Mouse (Mus musculus) embryonic stem cell, embryonic (primary cell): ENCODE measurements around the gene Gpc3.

Experiments used
- CTCF ChIA-PET, 4 experiments: fragments of 300-600 bp in 2 of 4; fragments of 350-600 bp in 2 of 4; sonication (Branson Sonifier 250); formaldehyde crosslinking; loops; one replicate each; lab custom pipeline; 2022; ENCODE audit warnings: inconsistent platforms in 2 of 4; lab: Charles Lee
- POLR2A ChIA-PET, 4 experiments: fragments of 300-600 bp in 2 of 4; fragments of 350-600 bp in 2 of 4; sonication (Branson Sonifier 250); formaldehyde crosslinking; loops; one replicate each; lab custom pipeline; 2022; ENCODE audit warnings: antibody characterized with exemption in 4 of 4, inconsistent platforms in 1 of 4; lab: Charles Lee

Gpc3 gene

GRCm38 (mm10) chrX:52613328-52614030 lies at the start of gene Gpc3:
TSS of gene Gpc3 (minus strand) at chrX:52613950.
- ChIA-PET POLR2A (interaction anchor here in 3 of 4 experiments (0.6 to 2.1 kb wide), 11 partner anchors 9 to 1978 kb away, joined by 3 to 7 read pairs (median 3); partner anchors contain the start of gene Gpc4 (in 1 of the 3)), CTCF (interaction anchor here in 3 of 4 experiments (0.7 to 1.8 kb wide), 3 partner anchors 10 to 469 kb away, joined by 3 to 8 read pairs (median 4); no protein-coding TSS in a partner anchor)

GRCm38 (mm10) chrX:52651975-52652374 lies 38.2 kb upstream of the Gpc3 start:
- CTCF ChIA-PET, result interaction anchor here (0.6 to 2.1 kb wide), 15 partner anchors 13 to 277 kb away, joined by 3 to 10 read pairs (median 4); partner anchors contain the start of gene Gpc3 (in 1 of the 4)

DNA sequence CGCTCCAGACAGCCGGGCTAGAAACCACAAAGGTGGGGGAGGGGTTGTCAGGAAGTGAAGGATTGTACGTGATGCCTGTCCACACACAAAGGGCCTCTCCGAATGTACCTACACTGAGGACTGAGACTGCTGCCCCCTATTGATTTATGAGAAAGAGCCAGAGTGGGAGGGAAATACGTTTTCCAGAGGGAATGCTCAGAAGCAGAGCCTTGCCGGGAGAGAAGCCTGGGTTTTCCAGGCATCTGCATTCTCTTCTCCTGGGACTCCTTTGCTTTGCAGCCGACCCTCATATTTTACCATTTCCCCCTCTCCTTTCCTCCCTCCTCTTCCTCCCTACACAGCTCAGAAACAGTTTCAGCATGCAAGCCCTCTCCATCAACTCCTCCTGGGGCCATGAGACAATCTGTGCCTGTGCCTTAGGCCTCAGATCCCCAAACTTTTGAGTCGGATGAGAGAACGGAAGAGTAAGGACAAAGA lies 37.8 kb upstream of the Gpc3 start:
- POLR2A ChIA-PET, result interaction anchor here in 3 of 4 experiments (0.8 to 2.2 kb wide), 8 partner anchors 19 to 198 kb away, joined by 3 to 7 read pairs (median 4); partner anchors contain the start of gene Gpc3 (in 1 of the 3)
- CTCF ChIA-PET, result interaction anchor here (0.6 to 2.1 kb wide), 14 partner anchors 12 to 276 kb away, joined by 3 to 10 read pairs (median 4); partner anchors contain the start of gene Gpc3 (in 1 of the 4)

More at GRCm38 (mm10) chrX:52651975-52652374, 38.2 kb upstream of the Gpc3 start:
- POLR2A ChIA-PET, result interaction anchor here in 3 of 4 experiments (0.8 to 2.2 kb wide), 7 partner anchors 19 to 199 kb away, joined by 3 to 7 read pairs (median 4); partner anchors contain the start of gene Gpc3 (in 1 of the 3)

DNA sequence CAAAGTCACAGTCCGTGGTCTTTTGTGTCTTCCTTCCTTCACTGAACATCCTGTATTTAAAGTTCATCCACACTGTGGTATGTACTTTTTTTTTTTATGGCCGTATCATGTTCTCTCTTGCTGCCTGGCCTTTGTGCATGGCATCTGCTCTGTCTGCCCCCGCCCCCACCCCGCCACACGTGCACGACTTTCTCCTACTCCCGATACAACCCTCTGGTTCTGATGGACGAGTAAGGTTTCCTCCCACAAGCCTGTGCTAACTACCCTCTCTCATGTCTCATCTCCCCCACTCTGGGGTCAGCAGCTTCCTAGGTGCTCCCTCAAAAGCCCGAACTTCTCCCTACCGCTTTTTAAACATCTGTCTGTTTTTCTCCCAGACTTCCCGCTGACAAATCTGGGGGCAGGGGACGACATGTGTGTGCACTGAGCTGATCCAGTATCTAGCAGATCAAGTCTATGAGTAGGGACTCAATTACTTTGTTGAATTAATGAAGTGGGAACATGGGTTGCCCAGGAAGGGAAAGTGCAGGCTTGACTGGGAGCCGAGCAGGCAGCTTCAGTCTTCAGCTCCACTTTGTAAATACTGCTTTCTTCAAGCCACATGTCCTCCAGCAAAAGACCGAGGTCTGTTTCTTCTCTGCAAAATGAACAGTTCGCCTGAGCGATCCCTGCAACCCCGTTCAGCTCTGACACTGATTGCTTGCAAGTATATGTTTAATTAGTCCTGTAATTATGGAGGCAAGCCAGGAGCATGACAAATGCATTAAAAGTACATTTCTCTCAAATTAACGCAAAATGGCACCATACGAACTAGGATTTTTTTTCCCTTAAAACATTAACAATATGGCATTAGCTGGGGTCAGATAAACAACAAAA lies 35.4 kb upstream of the Gpc3 start:
- CTCF ChIA-PET, result no interaction called here
- POLR2A ChIA-PET, result interaction anchor here in 2 of 4 experiments (0.6 to 1.6 kb wide), 8 partner anchors 9 to 1569 kb away, joined by 3 to 4 read pairs (median 3); no protein-coding TSS in a partner anchor

DNA sequence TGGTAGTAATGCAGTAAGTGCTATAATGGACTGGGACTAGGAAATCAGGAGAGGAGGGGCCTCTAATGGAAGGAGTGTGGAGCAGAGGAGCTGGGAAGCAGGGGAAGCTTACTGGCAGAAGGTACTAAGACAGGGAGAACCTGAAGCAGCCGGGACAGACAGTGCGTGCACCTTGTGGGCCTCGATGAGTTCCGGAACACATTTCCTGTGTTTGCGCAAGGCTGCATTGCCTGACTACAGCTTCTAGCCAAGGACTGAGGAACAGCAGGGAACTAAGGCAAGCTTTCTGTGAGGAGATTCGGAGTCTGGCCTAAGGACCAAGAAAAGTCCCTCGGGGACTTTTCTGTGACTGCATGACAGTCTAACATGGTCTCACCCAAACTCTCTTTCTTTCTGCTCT lies 30.6 kb upstream of the Gpc3 start:
- POLR2A ChIA-PET, result interaction anchor here in 3 of 4 experiments (0.6 to 1.5 kb wide), 4 partner anchors 8 to 108 kb away, joined by 3 to 6 read pairs (median 3); no protein-coding TSS in a partner anchor

GRCm38 (mm10) chrX:52643350-52643749 lies 29.6 kb upstream of the Gpc3 start:
- ChIA-PET POLR2A (no interaction called here), CTCF (no interaction called here)

More for the DNA sequence above, 30.6 kb upstream of the Gpc3 start:
- CTCF ChIA-PET, result no interaction called here

- CTCF ChIA-PET, result no interaction called here
- POLR2A ChIA-PET, result interaction anchor here in 1 of 4 experiments (1.3 kb wide), 1 partner anchor 154 kb away, joined by 3 read pairs; no protein-coding TSS in a partner anchor
Observed at GRCm38 (mm10) chrX:52642126-52642525, 28.4 kb upstream of the Gpc3 start.

GRCm38 (mm10) chrX:52637419-52637818 lies 23.7 kb upstream of the Gpc3 start:
- CTCF ChIA-PET, result no interaction called here
- POLR2A ChIA-PET, result no interaction called here

GRCm38 (mm10) chrX:52633976-52634375 lies 20.2 kb upstream of the Gpc3 start:
- POLR2A ChIA-PET, result interaction anchor here in 1 of 4 experiments (0.9 kb wide), 1 partner anchor 111 kb away, joined by 3 read pairs; no protein-coding TSS in a partner anchor
- CTCF ChIA-PET, result interaction anchor here in 1 of 4 experiments (1.1 kb wide), 1 partner anchor 18 kb away, joined by 3 read pairs; no protein-coding TSS in a partner anchor

DNA sequence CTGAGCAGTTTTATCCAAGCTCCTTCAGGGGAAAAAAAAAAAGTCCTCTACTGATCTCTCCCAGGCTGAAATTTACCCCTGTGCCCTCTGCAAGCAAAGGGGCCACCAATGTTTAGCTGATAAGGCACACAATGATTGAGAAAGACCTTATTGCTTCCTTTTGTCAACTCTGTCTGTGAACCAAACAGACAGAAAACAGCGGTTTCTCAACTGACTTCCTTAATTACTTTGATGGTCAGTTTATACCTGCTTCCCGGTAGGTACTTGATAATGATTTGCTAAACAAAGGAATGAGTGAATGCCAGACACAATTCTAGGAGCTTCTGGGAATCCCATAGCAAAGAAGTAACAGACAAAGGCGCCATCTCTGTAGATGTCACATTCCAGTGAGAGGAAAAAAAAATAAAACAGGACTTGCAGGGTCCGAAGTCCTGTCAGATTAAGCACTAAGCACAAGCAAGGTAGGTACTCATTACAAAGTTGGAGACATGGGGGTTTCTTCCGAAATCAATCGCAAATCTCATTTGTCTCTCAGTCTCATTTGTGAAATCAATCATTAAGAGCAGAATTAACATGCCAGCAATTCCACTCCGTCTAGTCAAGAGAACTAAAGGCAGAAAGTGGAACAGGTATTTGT lies 19.1 kb upstream of the Gpc3 start:
- ChIA-PET POLR2A (interaction anchor here in 3 of 4 experiments (0.7 to 1.3 kb wide), 9 partner anchors 12 to 128 kb away, joined by 3 to 6 read pairs (median 3); partner anchors contain the start of gene Gpc3 (in 1 of the 3)), CTCF (no interaction called here)

DNA sequence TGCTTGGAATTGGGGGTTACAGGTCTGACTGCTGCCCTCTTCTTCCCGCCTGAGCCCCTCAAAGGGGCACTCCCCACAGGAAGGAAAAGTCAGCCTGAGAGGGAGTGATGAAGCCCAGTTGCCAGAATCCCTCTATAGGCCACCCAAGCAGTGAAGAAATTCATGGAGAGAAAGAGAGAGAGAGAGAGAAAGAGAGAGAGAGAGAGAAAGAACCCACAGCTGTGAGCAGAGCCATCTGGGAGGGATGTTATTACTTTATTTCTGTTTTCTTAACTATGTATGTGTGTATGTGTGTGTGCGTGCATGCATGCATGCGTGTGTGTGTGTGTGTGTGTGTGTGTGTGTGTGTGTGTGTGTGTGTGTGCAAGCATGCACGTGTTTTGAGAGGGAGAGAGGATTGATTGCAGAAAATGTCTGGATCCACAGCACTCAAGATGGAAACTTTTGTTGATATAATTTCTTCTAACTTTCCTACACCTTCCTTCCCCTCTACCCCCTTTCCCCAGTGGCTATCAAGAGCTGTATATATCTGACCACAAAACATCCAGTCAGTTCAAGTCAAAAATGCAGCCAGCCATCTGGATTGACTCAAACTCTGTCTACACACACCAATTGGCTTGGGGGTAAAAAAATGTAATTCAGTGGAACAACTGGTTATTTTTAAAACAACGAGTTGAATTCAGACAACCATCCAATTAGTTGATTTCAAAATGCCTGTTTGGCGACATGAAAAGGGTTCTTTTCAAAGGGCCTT lies 13.4 kb upstream of the Gpc3 start:
- POLR2A ChIA-PET, result interaction anchor here in 1 of 4 experiments (0.7 kb wide), 1 partner anchor 37 kb away, joined by 4 read pairs; no protein-coding TSS in a partner anchor
- CTCF ChIA-PET, result interaction anchor here in 1 of 4 experiments (0.8 kb wide), 1 partner anchor 126 kb away, joined by 3 read pairs; no protein-coding TSS in a partner anchor

- CTCF ChIA-PET, result no interaction called here
- POLR2A ChIA-PET, result interaction anchor here in 1 of 4 experiments (1.6 kb wide), 1 partner anchor 11 kb away, joined by 4 read pairs; no protein-coding TSS in a partner anchor
Observed at GRCm38 (mm10) chrX:52617813-52618212, 4.1 kb upstream of the Gpc3 start.

GRCm38 (mm10) chrX:52616152-52616551 lies 2.4 kb upstream of the Gpc3 start:
- ChIA-PET POLR2A (interaction anchor here in 2 of 4 experiments (0.7 to 1.4 kb wide), 2 partner anchors 35 to 49 kb away, joined by 3 to 8 read pairs; no protein-coding TSS in a partner anchor), CTCF (interaction anchor here in 1 of 4 experiments (0.6 kb wide), 1 partner anchor 175 kb away, joined by 3 read pairs; no protein-coding TSS in a partner anchor)

DNA sequence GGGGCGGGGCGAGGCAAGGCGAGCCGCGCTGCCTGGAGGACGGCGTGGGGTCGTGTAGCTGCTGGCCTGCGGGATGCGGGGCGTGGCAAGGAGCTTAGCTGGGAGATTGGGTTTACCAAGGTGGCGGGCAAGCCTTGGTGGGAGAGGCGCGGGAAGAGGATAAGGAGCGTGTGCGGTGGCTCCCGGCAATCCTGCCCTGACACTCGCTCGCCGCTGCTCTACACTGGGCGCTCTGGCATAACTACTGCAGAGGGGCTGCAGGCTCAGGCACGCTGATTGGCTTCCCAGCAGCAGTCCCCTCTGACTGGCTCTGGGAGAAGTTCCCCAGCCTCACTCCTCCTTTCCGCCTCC lies 256 bp upstream of the Gpc3 start:
- ChIA-PET CTCF (interaction anchor here in 2 of 4 experiments (1.0 to 1.8 kb wide), 2 partner anchors 11 to 38 kb away, joined by 4 to 8 read pairs; no protein-coding TSS in a partner anchor), POLR2A (interaction anchor here in 3 of 4 experiments (0.6 to 2.1 kb wide), 9 partner anchors 9 to 1978 kb away, joined by 3 to 7 read pairs (median 3); partner anchors contain the start of gene Gpc4 (in 1 of the 3))

DNA sequence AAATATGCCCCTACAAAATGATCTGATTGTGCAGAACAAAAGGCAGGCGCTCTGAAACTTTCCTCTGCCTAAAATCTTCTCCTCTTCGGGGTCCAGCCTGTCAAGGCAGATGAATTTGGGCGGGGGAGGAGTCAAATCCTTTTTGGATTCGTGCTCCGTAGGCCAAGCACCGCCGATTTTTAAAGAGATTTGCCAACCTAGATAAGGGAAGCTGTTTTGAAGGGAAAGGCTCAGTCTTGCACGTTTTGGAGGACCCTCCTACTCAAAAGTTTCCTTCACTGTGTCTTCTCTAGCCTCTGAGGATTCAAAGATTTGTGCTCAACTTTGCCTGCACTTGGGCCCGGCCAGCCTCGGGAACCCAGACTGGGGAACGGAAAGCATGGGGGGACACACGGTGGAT lies 944 bp downstream of the Gpc3 start:
- CTCF ChIA-PET, result interaction anchor here in 1 of 4 experiments (0.7 kb wide), 1 partner anchor 470 kb away, joined by 3 read pairs; no protein-coding TSS in a partner anchor
- POLR2A ChIA-PET, result interaction anchor here in 1 of 4 experiments (0.8 to 2.1 kb wide), 4 partner anchors 8 to 37 kb away, joined by 3 to 7 read pairs (median 3); no protein-coding TSS in a partner anchor

DNA sequence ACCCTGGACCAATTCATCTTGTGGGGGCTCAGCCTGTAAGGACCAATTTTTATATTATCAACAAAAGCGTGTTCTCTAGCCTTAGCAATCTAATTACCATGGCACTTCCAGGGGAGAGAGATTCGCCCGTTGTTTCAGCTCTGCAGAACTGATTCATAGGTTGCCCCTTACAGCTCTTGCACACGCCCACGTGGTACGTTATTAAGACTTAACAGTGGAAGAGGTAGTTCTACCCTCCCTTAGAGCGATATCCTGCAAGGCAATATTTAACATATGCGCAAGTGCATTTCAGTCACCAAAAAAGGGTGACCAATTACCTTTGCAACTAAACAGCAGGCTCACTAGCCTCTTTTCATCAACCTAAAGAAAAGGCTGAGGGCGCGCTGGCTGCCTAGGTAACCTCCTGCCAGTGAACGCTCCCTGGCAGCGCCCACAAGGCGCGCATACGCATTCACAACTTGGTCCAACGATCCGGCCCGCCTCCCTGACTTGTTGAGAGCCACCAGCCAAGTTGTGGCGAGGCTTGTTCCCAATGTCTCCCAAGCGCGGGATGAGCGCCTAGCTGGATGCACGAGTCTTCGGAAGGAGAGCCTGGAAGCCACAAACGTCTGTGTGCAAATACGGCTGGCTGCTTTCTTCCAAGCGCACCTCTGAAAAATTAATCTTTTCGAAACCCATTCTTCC lies 1.6 kb downstream of the Gpc3 start:
- ChIA-PET CTCF (no interaction called here), POLR2A (interaction anchor here in 1 of 4 experiments (0.8 to 2.1 kb wide), 5 partner anchors 7 to 141 kb away, joined by 3 to 7 read pairs (median 3); no protein-coding TSS in a partner anchor)
